Mouse (Mus musculus) bone marrow macrophage, adult 2 months (primary cell): ENCODE data around the gene Hmgcr.

ENCODE experiments used
- CTCF ChIP-seq: IDR thresholded peaks from 2 replicates; pipeline ENCODE4 v1.5.1; 2012; ENCODE audit warnings: low read depth, mild to moderate bottlenecking, low read length, moderate library complexity
- POLR2A ChIP-seq: IDR thresholded peaks from 2 replicates; pipeline ENCODE4 v1.6.1; 2012; ENCODE audit warnings: mild to moderate bottlenecking, low read depth, low read length, borderline replicate concordance

DNA sequence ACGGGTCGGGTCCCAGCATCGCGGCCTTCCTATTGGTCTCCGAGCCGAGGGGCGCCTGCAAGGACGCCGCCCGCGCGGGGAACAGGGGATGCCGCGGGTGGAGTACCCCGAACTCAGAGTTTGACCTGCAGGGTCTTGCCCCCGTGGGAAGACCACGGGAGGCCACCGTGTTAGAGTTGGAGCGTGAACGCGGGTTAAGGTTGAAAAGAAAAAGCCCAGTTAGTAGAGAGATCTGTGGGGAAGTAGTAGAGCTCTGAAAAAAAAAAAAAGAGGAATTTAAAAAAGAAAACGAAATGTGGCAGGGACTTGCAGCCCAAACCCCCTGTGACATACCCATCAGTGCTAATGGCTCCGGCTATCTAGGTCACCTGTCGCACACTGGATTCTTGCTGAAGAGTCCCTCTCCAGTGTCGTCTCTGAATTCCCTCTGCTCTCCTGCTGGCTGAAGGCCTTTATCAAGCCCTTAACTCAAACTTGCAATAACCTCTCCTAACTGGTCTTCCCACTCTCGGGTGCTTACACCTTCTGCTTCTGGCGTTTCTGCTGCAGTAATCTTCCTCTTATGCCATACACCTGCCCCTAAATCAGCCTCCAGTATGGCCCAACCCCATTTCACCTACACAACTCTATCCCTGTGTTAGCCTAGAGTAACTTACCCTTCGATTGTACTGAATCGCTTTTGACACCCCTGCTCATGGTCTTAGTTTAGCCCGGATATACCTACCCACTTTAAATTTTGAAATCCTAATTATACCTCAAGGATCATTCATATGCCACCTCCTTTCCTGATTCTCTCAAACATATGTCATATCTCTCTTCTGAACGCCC, 556 bp upstream of the Hmgcr start:
- TF ChIP-seq CTCF (no peak), POLR2A (peak; percentile 69; the same call in 1 of the 2 replicates)
